Mouse (Mus musculus) gastrocnemius, postnatal 10 days (tissue): ENCODE data around the gene Dynll1. TPM values are rescaled to one million over a fixed set of nuclear protein-coding genes. Genes with fewer than 3 reads are reported as not detected.

Source experiments
- DNase-seq: peaks from one replicate; pipeline ENCODE4 v3.0.0; 2021; ENCODE audit warnings: mixed read lengths
- total RNA-seq, 2 experiments: library from RNA; stranded (reverse); gene quantifications; 2 replicates each; pipeline ENCODE4 v1.2.3; 2021

The Dynll1 gene
- total RNA-seq, 2 experiments from 2014 or later, result 134 to 168 TPM

GRCm38 (mm10) chr5:115267469-115268045, 33.2 kb downstream of the Dynll1 start:
- no peak for DNase-seq

DNA sequence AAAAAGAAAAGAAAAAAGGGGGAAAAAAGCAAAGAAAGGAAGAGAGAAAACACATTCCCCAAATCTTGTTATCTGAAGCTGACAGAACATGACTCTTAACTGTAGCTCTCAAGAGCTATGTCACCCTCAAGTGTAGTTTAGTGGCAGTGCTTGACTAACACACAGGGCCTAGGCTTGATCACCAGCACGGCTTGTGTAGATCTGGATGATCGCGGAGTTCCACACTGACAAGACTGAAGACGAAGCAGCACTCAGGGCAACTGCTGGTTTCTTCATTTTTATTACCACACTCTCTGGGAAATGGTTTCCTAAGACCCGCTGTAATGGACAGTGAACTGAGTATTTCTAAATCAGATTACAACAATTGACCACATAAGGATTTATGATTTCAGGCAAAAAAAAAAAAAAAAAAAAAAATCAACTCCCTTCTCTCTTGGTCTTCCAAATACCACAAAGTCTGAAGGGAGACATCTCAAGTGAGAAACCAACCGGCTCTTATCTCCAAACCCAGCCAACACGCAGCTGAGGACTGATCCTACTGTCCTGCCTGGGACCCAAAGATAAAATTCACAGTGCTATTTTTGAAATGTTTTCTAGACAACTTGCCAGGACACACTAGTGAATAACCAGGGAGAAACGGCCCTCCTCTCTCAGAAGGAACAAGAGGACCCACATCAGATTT, 33.9 kb downstream of the Dynll1 start:
- DNase-seq, result no peak

DNA sequence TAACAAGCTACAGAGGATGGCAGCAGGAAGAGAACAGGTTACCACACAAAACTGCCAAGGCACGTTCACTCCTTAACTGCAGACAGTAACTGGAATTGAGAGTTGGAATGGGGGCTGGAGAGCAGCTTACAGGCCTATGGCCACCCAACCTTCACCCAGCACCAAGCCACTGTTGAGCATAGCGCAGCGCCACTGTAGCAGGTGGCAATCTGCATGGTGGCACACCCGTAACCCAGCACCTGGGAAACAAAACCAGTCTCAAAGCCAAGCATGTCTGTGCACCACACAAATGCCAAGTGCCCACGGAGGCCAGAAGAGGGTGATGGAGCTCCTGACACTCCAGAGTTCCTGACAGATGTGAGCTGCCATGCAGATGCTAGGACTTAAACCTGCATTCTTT, 34.5 kb downstream of the Dynll1 start:
- no peak for DNase-seq

- DNase-seq, result no peak
Measured at GRCm38 (mm10) chr5:115262502-115263291, 38.1 kb downstream of the Dynll1 start.

- no peak for DNase-seq
Measured at GRCm38 (mm10) chr5:115261880-115262279, 38.9 kb downstream of the Dynll1 start.

- DNase-seq, result no peak
Measured at GRCm38 (mm10) chr5:115261141-115261540, 39.7 kb downstream of the Dynll1 start.

DNA sequence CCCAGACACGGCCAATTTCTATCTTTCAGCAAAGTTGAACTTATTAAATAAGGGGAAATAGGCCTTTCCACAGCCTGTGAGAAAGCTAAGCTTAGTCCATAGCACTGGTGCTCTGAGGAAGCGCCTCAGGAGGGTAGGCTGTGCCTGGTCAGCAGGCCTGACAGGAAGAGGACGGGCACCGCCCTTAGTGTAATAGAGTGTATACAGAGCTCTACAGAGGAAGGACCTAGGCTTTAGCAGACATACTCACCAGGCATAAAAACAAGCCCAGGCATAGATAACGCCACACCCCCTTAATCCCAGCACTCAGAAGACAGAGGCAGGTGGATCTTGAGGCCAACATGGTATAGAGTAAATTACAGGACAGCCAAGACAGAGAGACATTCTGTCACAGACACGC, 40.4 kb downstream of the Dynll1 start:
- no peak for DNase-seq

- DNase-seq, result no peak
Measured at GRCm38 (mm10) chr5:115256909-115257546, 43.8 kb downstream of the Dynll1 start.

DNA sequence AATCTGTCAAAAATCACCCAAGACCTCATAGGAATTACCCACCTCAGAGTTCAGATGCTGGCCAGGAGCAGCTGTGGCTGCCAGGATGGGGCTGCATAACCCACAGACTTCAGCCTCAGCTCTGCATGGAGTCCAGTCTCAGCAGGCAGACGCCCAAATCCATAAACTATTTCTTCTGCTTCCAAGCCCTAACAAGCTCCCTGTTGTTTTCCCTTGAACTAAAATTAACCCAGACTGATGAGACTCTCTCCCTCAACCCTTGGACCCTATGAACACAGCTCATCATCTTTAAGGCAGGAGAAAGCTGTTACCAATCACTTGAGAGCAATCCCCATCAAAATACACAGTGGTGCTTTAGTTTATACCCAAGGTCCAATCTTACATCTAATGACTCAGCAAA, 45.3 kb downstream of the Dynll1 start:
- no peak for DNase-seq

Other genes with a start within 250 kb of the Dynll1 start
- gene Gm10401, start 202.7 kb downstream of the Dynll1 start, total RNA-seq, result not detected
- gene Acads, start 181.7 kb downstream of the Dynll1 start, total RNA-seq, result 10 to 100 TPM; 53.8 to 67.7 TPM
- 10 to 100 TPM; 13.4 to 18.5 TPM for gene Unc119b, start 166.0 kb downstream of the Dynll1 start, total RNA-seq
- 100 to 1,000 TPM; 231 to 235 TPM for gene Mlec, start 142.8 kb downstream of the Dynll1 start, total RNA-seq
- gene Cabp1, start 106.6 kb downstream of the Dynll1 start, total RNA-seq, result 1 to 10 TPM; 2.1 to 4.5 TPM
- gene Pop5, start 65.2 kb downstream of the Dynll1 start, total RNA-seq, result 10 to 100 TPM; 17.7 to 26.2 TPM
- gene Rnf10, start 28.1 kb downstream of the Dynll1 start, total RNA-seq, result 100 to 1,000 TPM; 220 to 226 TPM
- gene Coq5, start 21.3 kb downstream of the Dynll1 start, total RNA-seq, result 10 to 100 TPM; 64.5 to 81.1 TPM
- 10 to 100 TPM; 21.3 to 24.1 TPM for gene Srsf9, start 26.2 kb upstream of the Dynll1 start, total RNA-seq
- 10 to 100 TPM; 19.7 to 21.2 TPM for gene Gatc, start 40.2 kb upstream of the Dynll1 start, total RNA-seq
- gene Triap1, start 40.2 kb upstream of the Dynll1 start, total RNA-seq, result 10 to 100 TPM; 15.8 to 15.9 TPM
- gene Cox6a1, start 48.0 kb upstream of the Dynll1 start, total RNA-seq, result 100 to 1,000 TPM; 164 to 166 TPM
- 1 to 10 TPM; 2.6 to 6.1 TPM for gene Msi1, start 128.6 kb upstream of the Dynll1 start, total RNA-seq
- gene Pla2g1b, start 165.3 kb upstream of the Dynll1 start, total RNA-seq, result not detected
- 10 to 100 TPM; 12.7 to 16.6 TPM for gene Sirt4, start 183.7 kb upstream of the Dynll1 start, total RNA-seq
- 100 to 1,000 TPM; 107 to 130 TPM for gene Pxn, start 205.7 kb upstream of the Dynll1 start, total RNA-seq